Mouse (Mus musculus): ENCODE measurements at regions not wholly inside any gene's neighbourhood (a gene's known extent, or its start where the extent isn't known, plus 50 kb on each side); places are given as distances from the start of the nearest gene placed in this dataset.
A peak's percentile ranks its signal among the peaks of the same experiment; 100 is the strongest.

- no peak overlapping the region for H3K4me2 ChIP-seq (ENCODE audit: low read depth, low read length)
- no peak for ATAC-seq (replicated peaks; ENCODE audit: insufficient number of reproducible peaks, low FRiP score, low TSS enrichment, low read depth)
- WGBS: 73% methylated on average over 6 of the region's 6 CpGs
Observed at GRCm38 (mm10) chr4:54588704-54589103, 356.1 kb upstream of the Zfp462 start.

GRCm38 (mm10) chr4:54601671-54602512 is 343.0 kb upstream of the Zfp462 start:
- Histone ChIP-seq H3K4me2 (ENCODE audit: low read depth, low read length) (no peak overlapping the region), H3K9ac (replicated peaks; ENCODE audit: low read length) (no peak overlapping the region), H3K36me3 (replicated peaks; ENCODE audit: control insufficient read depth, insufficient read depth, low read depth, low read length) (no peaks in the 10 kb centered on the region), H3K9me3 (replicated peaks; ENCODE audit: control insufficient read depth, low read length) (no peaks in the 10 kb centered on the region), H3K27ac (replicated peaks; ENCODE audit: low read depth, low read length) (no peak overlapping the region), H3K27me3 (ENCODE audit: control insufficient read depth, insufficient read depth, low read length) (no peaks in the 10 kb centered on the region), H3K4me1 (ENCODE audit: control insufficient read depth, insufficient read depth, low read length) (no peaks in the 10 kb centered on the region), H3K4me3 (ENCODE audit: low read depth, low read length) (no peak overlapping the region)
- ATAC-seq (replicated peaks; ENCODE audit: insufficient number of reproducible peaks, low FRiP score, low TSS enrichment, low read depth) (0 out of 2 replicates have a peak, but pooled peaks have one; percentile 23), DNase-seq (ENCODE audit: low spot score) (peak; percentile 18)
- 50% methylated on average over 15 of the region's 15 CpGs for WGBS

More at GRCm38 (mm10) chr4:54588704-54589103, 356.1 kb upstream of the Zfp462 start:
- DNase-seq (ENCODE audit: low spot score): no peak
- no peaks in the 10 kb centered on the region for H3K4me1 ChIP-seq (ENCODE audit: control insufficient read depth, insufficient read depth, low read length)
- no peak overlapping the region for H3K9ac ChIP-seq (replicated peaks; ENCODE audit: low read length)
- no peak overlapping the region for H3K4me3 ChIP-seq (ENCODE audit: low read depth, low read length)
- no peaks in the 10 kb centered on the region for H3K36me3 ChIP-seq (replicated peaks; ENCODE audit: control insufficient read depth, insufficient read depth, low read depth, low read length)
- H3K27ac ChIP-seq (replicated peaks; ENCODE audit: low read depth, low read length): no peak overlapping the region
- no peaks in the 10 kb centered on the region for H3K9me3 ChIP-seq (replicated peaks; ENCODE audit: control insufficient read depth, low read length)
- no peaks in the 10 kb centered on the region for H3K27me3 ChIP-seq (ENCODE audit: control insufficient read depth, insufficient read depth, low read length)

- no peak for ATAC-seq (replicated peaks; ENCODE audit: insufficient number of reproducible peaks, low FRiP score, low TSS enrichment, low read depth)
- H3K9ac ChIP-seq (replicated peaks; ENCODE audit: low read length): no peak overlapping the region
- H3K9me3 ChIP-seq (replicated peaks; ENCODE audit: control insufficient read depth, low read length): no peaks in the 10 kb centered on the region
- no peak overlapping the region for H3K27ac ChIP-seq (replicated peaks; ENCODE audit: low read depth, low read length)
- H3K4me2 ChIP-seq (ENCODE audit: low read depth, low read length): no peak overlapping the region
- WGBS: 90% methylated on average over 6 of the region's 6 CpGs
- H3K36me3 ChIP-seq (replicated peaks; ENCODE audit: control insufficient read depth, insufficient read depth, low read depth, low read length): no peaks in the 10 kb centered on the region
- no peaks in the 10 kb centered on the region for H3K27me3 ChIP-seq (ENCODE audit: control insufficient read depth, insufficient read depth, low read length)
- H3K4me3 ChIP-seq (ENCODE audit: low read depth, low read length): no peak overlapping the region
- no peaks in the 10 kb centered on the region for H3K4me1 ChIP-seq (ENCODE audit: control insufficient read depth, insufficient read depth, low read length)
- DNase-seq (ENCODE audit: low spot score): no peak
Observed at GRCm38 (mm10) chr4:54602513-54603205, 342.2 kb upstream of the Zfp462 start.

- no peak overlapping the region for H3K4me3 ChIP-seq (ENCODE audit: low read depth, low read length)
- H3K4me1 ChIP-seq (ENCODE audit: control insufficient read depth, insufficient read depth, low read length): no peaks in the 10 kb centered on the region
- no peak overlapping the region for H3K9ac ChIP-seq (replicated peaks; ENCODE audit: low read length)
- no peaks in the 10 kb centered on the region for H3K27me3 ChIP-seq (ENCODE audit: control insufficient read depth, insufficient read depth, low read length)
- H3K4me2 ChIP-seq (ENCODE audit: low read depth, low read length): no peak overlapping the region
- H3K27ac ChIP-seq (replicated peaks; ENCODE audit: low read depth, low read length): no peak overlapping the region
- DNase-seq (ENCODE audit: low spot score) (no peak), ATAC-seq (replicated peaks; ENCODE audit: insufficient number of reproducible peaks, low FRiP score, low TSS enrichment, low read depth) (no peak)
- WGBS: 68% methylated on average over 5 of the region's 5 CpGs
- no peaks in the 10 kb centered on the region for H3K9me3 ChIP-seq (replicated peaks; ENCODE audit: control insufficient read depth, low read length)
- H3K36me3 ChIP-seq (replicated peaks; ENCODE audit: control insufficient read depth, insufficient read depth, low read depth, low read length): no peaks in the 10 kb centered on the region
Observed at GRCm38 (mm10) chr4:54610101-54610500, 334.7 kb upstream of the Zfp462 start.

- H3K4me2 ChIP-seq (ENCODE audit: low read depth, low read length): no peak overlapping the region
- H3K4me3 ChIP-seq (ENCODE audit: low read depth, low read length): no peak overlapping the region
- no peaks in the 10 kb centered on the region for H3K27me3 ChIP-seq (ENCODE audit: control insufficient read depth, insufficient read depth, low read length)
- no peak overlapping the region for H3K9ac ChIP-seq (replicated peaks; ENCODE audit: low read length)
- H3K36me3 ChIP-seq (replicated peaks; ENCODE audit: control insufficient read depth, insufficient read depth, low read depth, low read length): no peaks in the 10 kb centered on the region
- no peaks in the 10 kb centered on the region for H3K4me1 ChIP-seq (ENCODE audit: control insufficient read depth, insufficient read depth, low read length)
- ATAC-seq (replicated peaks; ENCODE audit: insufficient number of reproducible peaks, low FRiP score, low TSS enrichment, low read depth): no peak
- H3K9me3 ChIP-seq (replicated peaks; ENCODE audit: control insufficient read depth, low read length): no peaks in the 10 kb centered on the region
- DNase-seq (ENCODE audit: low spot score): no peak
- H3K27ac ChIP-seq (replicated peaks; ENCODE audit: low read depth, low read length): no peak overlapping the region
- WGBS: 41% methylated on average over 7 of the region's 7 CpGs
Observed at GRCm38 (mm10) chr4:54611990-54612980, 332.6 kb upstream of the Zfp462 start.

GRCm38 (mm10) chr4:54613076-54613475 is 331.8 kb upstream of the Zfp462 start:
- Histone ChIP-seq H3K9ac (replicated peaks; ENCODE audit: low read length) (no peak overlapping the region), H3K4me3 (ENCODE audit: low read depth, low read length) (no peak overlapping the region), H3K36me3 (replicated peaks; ENCODE audit: control insufficient read depth, insufficient read depth, low read depth, low read length) (no peaks in the 10 kb centered on the region), H3K4me2 (ENCODE audit: low read depth, low read length) (no peak overlapping the region), H3K27ac (replicated peaks; ENCODE audit: low read depth, low read length) (no peak overlapping the region), H3K9me3 (replicated peaks; ENCODE audit: control insufficient read depth, low read length) (no peaks in the 10 kb centered on the region), H3K4me1 (ENCODE audit: control insufficient read depth, insufficient read depth, low read length) (no peaks in the 10 kb centered on the region), H3K27me3 (ENCODE audit: control insufficient read depth, insufficient read depth, low read length) (no peaks in the 10 kb centered on the region)
- ATAC-seq (replicated peaks; ENCODE audit: insufficient number of reproducible peaks, low FRiP score, low TSS enrichment, low read depth): no peak
- peak; percentile 17 for DNase-seq (ENCODE audit: low spot score)
- whole genome bisulfite sequencing: 45% methylated on average over 3 of the region's 3 CpGs

GRCm38 (mm10) chr4:54613611-54614010 is 331.2 kb upstream of the Zfp462 start:
- WGBS: 60% methylated on average over 2 of the region's 2 CpGs
- no peak overlapping the region for H3K4me2 ChIP-seq (ENCODE audit: low read depth, low read length)
- H3K27me3 ChIP-seq (ENCODE audit: control insufficient read depth, insufficient read depth, low read length): no peaks in the 10 kb centered on the region
- H3K4me1 ChIP-seq (ENCODE audit: control insufficient read depth, insufficient read depth, low read length): no peaks in the 10 kb centered on the region
- no peaks in the 10 kb centered on the region for H3K9me3 ChIP-seq (replicated peaks; ENCODE audit: control insufficient read depth, low read length)
- ATAC-seq (replicated peaks; ENCODE audit: insufficient number of reproducible peaks, low FRiP score, low TSS enrichment, low read depth): no peak
- H3K27ac ChIP-seq (replicated peaks; ENCODE audit: low read depth, low read length): no peak overlapping the region
- H3K9ac ChIP-seq (replicated peaks; ENCODE audit: low read length): no peak overlapping the region
- no peaks in the 10 kb centered on the region for H3K36me3 ChIP-seq (replicated peaks; ENCODE audit: control insufficient read depth, insufficient read depth, low read depth, low read length)
- no peak for DNase-seq (ENCODE audit: low spot score)
- no peak overlapping the region for H3K4me3 ChIP-seq (ENCODE audit: low read depth, low read length)

Data from embryonic facial prominence, embryonic 11.5 days (tissue).